Mouse (Mus musculus) kidney, adult 8-10 months (tissue): ENCODE data around the gene Ears2.
A peak's percentile ranks its signal among the peaks of the same experiment; 100 is the strongest.

Source experiments
- DNase-seq, 2 experiments: peaks; one replicate each; pipeline ENCODE4 v3.0.0; 2022

Gene Ears2

GRCm38 (mm10) chr7:122044106-122044505 lies 23.0 kb downstream of the Ears2 start:
- peak in 1 of 2 experiments; percentile 27 for DNase-seq

GRCm38 (mm10) chr7:122034348-122034747 lies 32.7 kb downstream of the Ears2 start:
- no peak for DNase-seq

- no peak for DNase-seq
Observed at GRCm38 (mm10) chr7:122033371-122033770, 33.7 kb downstream of the Ears2 start.

- DNase-seq = peak; percentile 46 to 82
Observed at GRCm38 (mm10) chr7:122022131-122022530, 44.9 kb downstream of the Ears2 start.

GRCm38 (mm10) chr7:122020667-122021354 lies 46.3 kb downstream of the Ears2 start, which contains the start of gene Gga2:
Gga2 (minus strand) TSS chr7:122021222.
- peak; percentile 92 for DNase-seq

- DNase-seq = no peak
Observed at GRCm38 (mm10) chr7:122020273-122020666, 46.8 kb downstream of the Ears2 start.

GRCm38 (mm10) chr7:122018978-122019377 lies 48.1 kb downstream of the Ears2 start:
- no peak for DNase-seq

- DNase-seq = no peak
Observed at GRCm38 (mm10) chr7:122018247-122018646, 48.8 kb downstream of the Ears2 start.

- peak; percentile 61 to 68 for DNase-seq
Observed at GRCm38 (mm10) chr7:122015734-122016133, 51.3 kb downstream of the Ears2 start.

- DNase-seq = peak in 1 of 2 experiments; percentile 40
Observed at GRCm38 (mm10) chr7:122015105-122015504, 52.0 kb downstream of the Ears2 start.

- DNase-seq = no peak
Observed at GRCm38 (mm10) chr7:122012949-122013348, 54.1 kb downstream of the Ears2 start.

GRCm38 (mm10) chr7:122012370-122012769 lies 54.7 kb downstream of the Ears2 start:
- no peak for DNase-seq

GRCm38 (mm10) chr7:122000396-122000795 lies 66.7 kb downstream of the Ears2 start:
- DNase-seq = no peak

- no peak for DNase-seq
Observed at GRCm38 (mm10) chr7:121995961-121996360, 71.1 kb downstream of the Ears2 start.
